Mouse (Mus musculus): Measurements from ENCODE around the gene Zfp472.

- TF ChIP-seq POLR2A (IDR thresholded peaks at IDR 0.05; ENCODE audit: low read depth, low read length), result peak; percentile 67
- no peak for TF ChIP-seq CTCF (IDR thresholded peaks at IDR 0.05; ENCODE audit: extremely low read depth, insufficient read length, insufficient replicate concordance, low read depth, low read length)
Measured at GRCm38 (mm10) chr17:32924658-32925312, 40.8 kb upstream of the Zfp472 start.
